Mouse (Mus musculus) CH12.LX (cell line): ENCODE data around the gene Ndufaf5. TPM values are rescaled to one million over a fixed set of nuclear protein-coding genes. Genes with fewer than 3 reads are reported as not detected.

Source experiments
- DNase-seq: peaks from one replicate; pipeline ENCODE4 v3.0.0-alpha.2; 2013; ENCODE audit errors: extremely low read depth
- H3K27ac ChIP-seq: 2 replicates; pipeline ENCODE4 v1.5.1; 2012; ENCODE audit warnings: low read depth, mild to moderate bottlenecking, control low read depth, moderate library complexity; ENCODE audit not compliant: insufficient read depth
- H3K27me3 ChIP-seq: replicated peaks from 2 replicates; pipeline ENCODE3; 2012; ENCODE audit warnings: inconsistent platforms
- H3K36me3 ChIP-seq, 2 experiments: replicated peaks in 1 of 2; 2 replicates each; pipeline versions ENCODE3 to v1.6.1; 2012; ENCODE audit warnings: inconsistent platforms in 1 of 2, low read length in 1 of 2, mild to moderate bottlenecking in 1 of 2, mixed read lengths in 1 of 2, moderate library complexity in 1 of 2; ENCODE audit not compliant: control insufficient read depth in 1 of 2, insufficient read depth in 1 of 2
- H3K4me1 ChIP-seq, 2 experiments: 2 replicates each; pipeline ENCODE4 v1.6.1; 2012; ENCODE audit warnings: inconsistent platforms in 1 of 2, moderate library complexity in 1 of 2; ENCODE audit not compliant: insufficient read depth in 2 of 2, control insufficient read depth in 1 of 2
- H3K4me2 ChIP-seq: 2 replicates; pipeline ENCODE4 v1.6.1; 2012; ENCODE audit warnings: low read depth, mild to moderate bottlenecking, control low read depth; ENCODE audit not compliant: poor library complexity, insufficient read depth, severe bottlenecking
- H3K4me3 ChIP-seq, 3 experiments: fragments of 150-350 bp in 1 of 3; sonication (generic) in 1 of 3; replicated peaks in 1 of 3; 2 replicates each; pipeline versions ENCODE3 to v1.5.1; 2011 to 2012; ENCODE audit warnings: low read depth in 2 of 3, low read length in 2 of 3, mild to moderate bottlenecking in 2 of 3, moderate library complexity in 2 of 3, control low read depth in 1 of 3, improper control_type of control experiment in 1 of 3, inconsistent platforms in 1 of 3, mixed read lengths in 1 of 3; ENCODE audit not compliant: poor library complexity in 1 of 3
- H3K79me2 ChIP-seq: replicated peaks from 2 replicates; pipeline ENCODE4 v1.6.1; 2012; ENCODE audit warnings: mild to moderate bottlenecking, moderate library complexity; ENCODE audit not compliant: control insufficient read depth, poor library complexity, insufficient read depth, severe bottlenecking; ENCODE audit errors: extremely low read depth
- H3K9ac ChIP-seq: 2 replicates; pipeline ENCODE4 v1.6.1; 2012; ENCODE audit warnings: low read depth, mild to moderate bottlenecking, control low read depth, moderate library complexity; ENCODE audit not compliant: insufficient read depth
- H3K9me3 ChIP-seq: replicated peaks from 2 replicates; pipeline ENCODE3; 2012; ENCODE audit warnings: low read length, inconsistent platforms, mixed read lengths
- BHLHE40 ChIP-seq: IDR thresholded peaks from 2 replicates; pipeline ENCODE4 v1.6.1; 2011; ENCODE audit warnings: mild to moderate bottlenecking, low read depth, low read length, improper control_type of control experiment
- CHD1 ChIP-seq: IDR thresholded peaks from 2 replicates; pipeline ENCODE4 v1.6.1; 2012; ENCODE audit warnings: low read depth, low read length, improper control_type of control experiment, inconsistent platforms
- CTCF ChIP-seq, 2 experiments: IDR thresholded peaks in 1 of 2; conservative IDR thresholded peaks in 1 of 2; 2 replicates each; pipeline ENCODE4 v1.5.1; 2011 to 2012; ENCODE audit warnings: low read depth in 2 of 2, low read length in 2 of 2, improper control_type of control experiment in 1 of 2, inconsistent platforms in 1 of 2, mild to moderate bottlenecking in 1 of 2, moderate library complexity in 1 of 2
- E2F4 ChIP-seq: IDR thresholded peaks from 2 replicates; pipeline ENCODE4 v1.6.1; 2011; ENCODE audit warnings: low read depth, low read length, improper control_type of control experiment; ENCODE audit not compliant: insufficient replicate concordance
- GABPA ChIP-seq: IDR thresholded peaks from 2 replicates; pipeline ENCODE4 v1.6.1; 2012; ENCODE audit warnings: low read depth, low read length, improper control_type of control experiment, inconsistent platforms; ENCODE audit not compliant: insufficient replicate concordance
- KAT2A ChIP-seq: IDR thresholded peaks from 2 replicates; pipeline ENCODE4 v1.6.1; 2012; ENCODE audit warnings: low read length, improper control_type of control experiment, inconsistent platforms; ENCODE audit not compliant: insufficient replicate concordance
- MEF2A ChIP-seq: IDR thresholded peaks from 2 replicates; pipeline ENCODE4 v1.6.1; 2014; ENCODE audit warnings: low read depth, mild to moderate bottlenecking, inconsistent platforms, low read length, improper control_type of control experiment, borderline replicate concordance
- MYC ChIP-seq: IDR thresholded peaks from 2 replicates; pipeline ENCODE4 v1.6.1; 2011; ENCODE audit warnings: low read depth, mild to moderate bottlenecking, improper control_type of control experiment, low read length
- NRF1 ChIP-seq: IDR thresholded peaks from 2 replicates; pipeline ENCODE4 v1.6.1; 2014; ENCODE audit warnings: low read depth, mild to moderate bottlenecking, inconsistent platforms, low read length, improper control_type of control experiment, moderate library complexity
- POLR2AphosphoS2 ChIP-seq: IDR thresholded peaks from 2 replicates; pipeline ENCODE4 v1.6.1; 2011; ENCODE audit warnings: low read depth, low read length, improper control_type of control experiment
- SMC3 ChIP-seq: IDR thresholded peaks from 2 replicates; pipeline ENCODE4 v1.6.1; 2011; ENCODE audit warnings: low read depth, low read length, improper control_type of control experiment
- TBP ChIP-seq: conservative IDR thresholded peaks from 2 replicates; pipeline ENCODE4 v1.6.1; 2011; ENCODE audit warnings: low read depth, low read length, improper control_type of control experiment
- TCF12 ChIP-seq: IDR thresholded peaks from 2 replicates; pipeline ENCODE4 v1.6.1; 2014; ENCODE audit warnings: low read depth, mild to moderate bottlenecking, inconsistent platforms, low read length, improper control_type of control experiment
- USF2 ChIP-seq: conservative IDR thresholded peaks from 2 replicates; pipeline ENCODE4 v1.6.1; 2011; ENCODE audit warnings: low read depth, low read length, improper control_type of control experiment
- ZC3H11A ChIP-seq: IDR thresholded peaks from 2 replicates; pipeline ENCODE4 v1.6.1; 2012; ENCODE audit warnings: low read depth, mild to moderate bottlenecking, inconsistent platforms, low read length, improper control_type of control experiment
- ZKSCAN1 ChIP-seq: IDR thresholded peaks from 2 replicates; pipeline ENCODE4 v1.6.1; 2012; ENCODE audit warnings: low read depth, inconsistent platforms, low read length, improper control_type of control experiment, borderline replicate concordance
- ZMIZ1 ChIP-seq: IDR thresholded peaks from 2 replicates; pipeline ENCODE4 v1.6.1; 2012; ENCODE audit warnings: low read depth, mild to moderate bottlenecking, inconsistent platforms, low read length, improper control_type of control experiment
- ZNF384 ChIP-seq: IDR thresholded peaks from 2 replicates; pipeline ENCODE4 v1.6.1; 2012; ENCODE audit warnings: low read depth, low read length, improper control_type of control experiment, inconsistent platforms
- dilution Hi-C: fragments of 300-500 bp; cut with MboI; formaldehyde crosslinking; loops from 2 replicates; pipeline ENCODE4 v1.14.3; 2020; ENCODE audit warnings: low sequenced_read_pairs; ENCODE audit not compliant: extremely low pct_unique_long_range_greater_than_20kb, extremely low pct_ligation_motif_present
- in situ Hi-C: fragments of 300-500 bp; cut with MboI; formaldehyde crosslinking; loops from 3 replicates; pipeline ENCODE4 v1.14.3; 2019; ENCODE audit warnings: low sequenced_read_pairs, low pct_ligation_motif_present, low pct_unique_long_range_greater_than_20kb, mixed read lengths
- polyA plus RNA-seq: library from polyadenylated mRNA; unstranded; fragments of >175 nt; gene quantifications from 2 replicates; pipeline ENCODE4 v1.2.1, GENCODE M21; 2012; ENCODE audit warnings: low read depth; ENCODE audit not compliant: insufficient read length
- total RNA-seq, 2 experiments: library from RNA; depleted of rRNA; stranded (reverse); fragments of 300-350 nt in 1 of 2; fragments of >200 nt in 1 of 2; gene quantifications; 2 replicates each; pipeline ENCODE4 v1.2.3; 2012 to 2014

The Ndufaf5 gene
- total and polyA plus RNA-seq, 3 experiments, result 19.3 to 39.5 (median 21.1) TPM

DNA sequence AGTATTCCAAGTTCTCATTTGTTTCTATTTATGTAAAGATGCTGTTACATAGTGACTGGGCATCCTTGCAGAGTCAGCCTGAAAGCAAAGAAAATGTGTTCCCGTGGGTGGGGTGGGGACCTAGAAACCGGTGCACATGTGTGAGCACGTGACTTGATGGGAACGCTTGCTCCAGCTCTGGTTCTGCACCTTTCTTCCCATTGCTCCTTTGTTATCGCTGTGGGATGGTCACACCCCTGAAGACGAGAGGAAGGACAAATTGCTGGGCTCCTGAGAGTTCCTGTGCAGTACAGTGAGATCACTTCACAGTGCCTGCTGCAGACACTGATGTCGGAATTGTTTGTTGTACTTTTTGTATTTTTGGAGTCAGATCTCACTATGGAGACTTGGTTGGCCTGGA lies 33.3 kb downstream of the Ndufaf5 start:
- Histone ChIP-seq H3K79me2 (no peaks in the 10 kb centered on the region), H3K4me2 (no peak overlapping the region), H3K27ac (no peak overlapping the region), H3K36me3 (peaks cover 16 to 68% of the 10 kb centered on the region in 2 experiments), H3K9ac (no peak overlapping the region), H3K4me3 (no peak overlapping the region), H3K27me3 (no peaks in the 10 kb centered on the region), H3K9me3 (no peaks in the 10 kb centered on the region)
- dilution Hi-C loops, result no loop called here
- in situ Hi-C loops, result no loop called here
- no peak for DNase-seq
- TF ChIP-seq KAT2A (no peak), GABPA (no peak), USF2 (no peak), TCF12 (no peak), SMC3 (no peak), TBP (no peak), NRF1 (no peak), MYC (no peak), ZMIZ1 (no peak), POLR2AphosphoS2 (no peak), CHD1 (no peak), BHLHE40 (no peak)
- TF ChIP-seq, all 38 proteins: peak for 0
- no peaks in the 10 kb centered on the region for H3K4me1 ChIP-seq

DNA sequence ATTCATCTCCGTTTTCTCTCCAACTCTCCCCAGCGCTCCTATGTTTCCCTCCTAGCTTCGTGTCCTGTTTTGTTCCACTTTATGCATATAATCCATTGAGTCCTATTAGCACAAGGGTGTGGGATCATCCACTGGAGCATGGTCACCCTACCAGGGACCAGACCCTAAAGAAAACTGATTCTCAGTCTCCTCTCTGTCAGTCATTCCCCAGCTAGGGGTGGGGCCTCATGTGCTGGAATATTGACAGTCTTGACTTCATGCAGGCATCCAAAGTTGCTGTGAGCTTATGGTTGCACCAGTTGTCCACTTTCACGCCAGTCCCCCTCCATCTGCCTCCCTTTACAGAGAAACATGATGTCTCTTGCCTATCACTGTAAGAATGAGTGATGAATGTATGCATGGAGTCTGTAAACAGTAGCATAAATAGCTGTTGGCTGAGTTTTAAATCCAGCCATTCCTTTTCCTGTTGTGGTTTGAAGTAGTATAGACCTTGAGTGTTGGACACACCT lies 44.1 kb downstream of the Ndufaf5 start:
- Histone ChIP-seq H3K36me3 (no peaks in the 10 kb centered on the region), H3K9ac (no peak overlapping the region), H3K27ac (no peak overlapping the region), H3K9me3 (no peaks in the 10 kb centered on the region), H3K27me3 (no peaks in the 10 kb centered on the region), H3K4me2 (no peak overlapping the region), H3K4me1 (no peaks in the 10 kb centered on the region), H3K79me2 (no peaks in the 10 kb centered on the region), H3K4me3 (no peak overlapping the region)
- TF ChIP-seq ZNF384, result no peak
- TF ChIP-seq CTCF (conservative IDR thresholded peaks at IDR 0.05 in 1 of 2, IDR thresholded peaks at IDR 0.05 in 1 of 2; ENCODE audit: low read depth in 2 of 2, low read length in 2 of 2), result no peak
- no peak for TF ChIP-seq TCF12
- TF ChIP-seq MEF2A, result no peak
- TF ChIP-seq ZKSCAN1, result no peak
- no peak for TF ChIP-seq E2F4
- no peak for TF ChIP-seq USF2
- no peak for TF ChIP-seq MYC
- no peak for TF ChIP-seq GABPA
- TF ChIP-seq KAT2A, result no peak
- TF ChIP-seq ZC3H11A, result no peak
- no peak for TF ChIP-seq ZMIZ1
- no peak for TF ChIP-seq NRF1
- no peak for DNase-seq
- dilution Hi-C loops (no loop called here), in situ Hi-C loops (no loop called here)
